Mouse (Mus musculus) frontal cortex, postnatal 14 days (tissue): ENCODE measurements at regions not wholly inside any gene's neighbourhood (a gene's known extent, or its start where the extent isn't known, plus 50 kb on each side); places are given as distances from the start of the nearest gene placed in this dataset.
A peak's percentile ranks its signal among the peaks of the same experiment; 100 is the strongest.

Experiments used
- DNase-seq, 2 experiments: peaks; one replicate each; pipeline ENCODE4 v3.0.0; 2022; ENCODE audit warnings: low spot score in 2 of 2

DNA sequence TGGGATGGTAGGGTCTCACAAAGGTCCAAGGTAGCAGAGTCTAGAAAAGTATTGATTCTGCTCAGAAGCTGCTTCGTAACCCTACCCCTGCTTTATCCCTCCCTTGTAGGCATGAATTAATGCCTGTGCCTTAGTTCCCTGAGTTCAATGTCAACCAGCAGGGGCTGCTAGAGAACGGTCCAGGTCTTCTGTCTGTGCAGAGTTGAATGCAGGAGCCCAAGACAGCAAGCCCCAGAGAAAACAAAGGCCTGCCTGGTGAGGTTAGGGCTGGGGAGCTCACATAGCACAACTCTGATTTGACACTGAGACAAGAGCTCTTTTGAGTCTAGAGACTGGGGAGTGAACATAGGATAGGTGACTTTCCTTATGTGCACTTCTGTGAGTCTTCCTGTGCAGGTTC is 56.6 kb downstream of the Olig3 start:
- DNase-seq, result no peak

DNA sequence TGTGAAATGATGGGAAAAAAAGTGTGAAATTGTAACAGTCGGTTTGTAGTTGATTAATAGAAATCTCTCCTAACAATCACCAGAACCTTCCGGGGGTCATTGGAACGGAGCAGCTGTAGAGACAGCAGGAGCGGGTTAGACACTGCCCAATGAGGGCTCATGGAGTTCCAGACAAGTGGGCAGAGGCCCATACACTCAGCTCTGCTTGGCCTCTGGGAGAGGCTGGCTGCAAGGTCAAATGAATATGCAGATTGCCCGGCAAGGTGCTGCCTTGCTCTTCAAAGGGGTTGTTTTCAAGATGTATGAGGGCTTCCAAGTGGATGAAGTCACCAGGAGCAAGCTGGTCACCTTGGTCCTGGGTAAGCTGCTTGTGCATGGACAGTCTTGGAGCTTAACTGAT is 57.6 kb downstream of the Olig3 start:
- no peak for DNase-seq

DNA sequence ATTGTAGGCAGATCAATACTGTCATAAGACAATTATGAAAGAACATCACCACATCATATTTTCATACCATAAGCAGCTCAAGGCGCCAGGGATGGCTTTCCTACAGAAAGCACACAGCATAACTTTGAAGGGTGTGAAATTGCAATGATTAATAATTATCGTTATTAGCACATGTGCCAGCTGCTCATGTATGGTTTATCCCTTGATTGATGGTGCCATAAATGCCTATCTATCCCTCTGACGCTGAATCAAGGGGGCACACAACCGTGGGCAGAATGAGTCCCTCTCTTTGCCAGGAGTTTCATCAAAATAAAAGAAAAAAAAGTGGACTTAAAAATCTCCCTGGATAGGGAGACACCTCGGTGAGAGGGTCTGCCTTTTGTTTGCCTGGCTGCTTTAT is 58.5 kb downstream of the Olig3 start:
- DNase-seq, result no peak

DNA sequence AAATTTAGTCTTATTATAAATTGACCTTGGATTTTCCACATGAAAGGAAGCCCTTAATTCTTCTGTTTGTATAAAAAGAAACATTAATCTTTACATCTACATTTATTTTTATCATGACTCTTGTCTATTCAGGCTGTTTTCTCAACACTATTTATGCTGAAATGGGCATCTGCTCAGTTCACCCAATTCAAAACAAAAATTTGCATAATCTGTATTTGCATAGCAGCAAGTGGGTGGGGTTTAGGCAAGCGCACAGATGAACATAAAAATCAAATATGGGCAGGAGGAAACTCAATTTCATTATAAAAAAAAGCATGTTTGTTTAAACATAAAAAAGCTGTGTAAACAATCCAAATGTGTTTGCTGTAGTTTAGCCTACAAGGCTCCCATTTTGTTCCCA is 67.7 kb downstream of the Olig3 start:
- DNase-seq, result no peak

DNA sequence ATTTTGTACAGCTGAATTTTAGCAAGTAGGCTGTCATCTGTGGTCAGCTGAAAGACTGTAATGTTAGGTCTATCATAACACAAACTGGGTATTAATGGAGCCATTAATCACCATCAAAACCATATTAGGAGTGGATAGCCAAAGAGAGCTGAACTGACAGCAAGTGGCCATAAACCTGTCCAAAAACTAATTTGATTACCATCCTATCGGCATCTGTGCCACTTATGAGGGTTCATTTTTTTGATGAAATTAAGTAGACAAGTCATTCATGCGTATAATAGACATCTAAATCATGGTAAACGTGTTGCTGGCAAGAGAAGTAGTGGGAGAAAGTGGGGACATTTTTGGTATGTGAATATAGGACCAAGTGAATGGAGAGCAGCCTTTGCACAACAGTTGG is 68.6 kb downstream of the Olig3 start:
- DNase-seq, result no peak

DNA sequence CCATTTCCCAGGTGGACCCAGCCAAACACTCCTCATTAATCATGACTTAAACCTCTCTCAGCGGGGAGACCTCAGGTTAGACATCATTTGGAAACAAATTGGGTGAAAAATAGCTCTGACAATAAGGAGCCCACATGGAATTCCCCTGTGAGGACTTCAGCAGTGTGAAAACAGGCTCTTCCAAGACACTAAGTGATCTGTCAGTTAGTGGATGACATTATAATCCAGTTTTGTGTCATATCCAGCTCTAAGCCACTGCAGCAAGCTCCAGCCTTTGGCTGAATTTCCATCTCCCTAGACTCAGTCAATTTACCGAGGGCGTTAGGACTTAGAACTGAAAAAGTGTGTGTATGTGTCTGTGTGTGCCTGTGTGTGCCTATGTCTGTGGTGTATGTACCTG is 70.5 kb downstream of the Olig3 start:
- DNase-seq, result no peak

- no peak for DNase-seq
These were observed 76.2 kb downstream of the Olig3 start for GRCm38 (mm10) chr10:19432515-19432914.

- no peak for DNase-seq
These were observed 78.3 kb downstream of the Olig3 start for GRCm38 (mm10) chr10:19434661-19435060.

GRCm38 (mm10) chr10:19441807-19442206 is 85.5 kb downstream of the Olig3 start:
- no peak for DNase-seq

DNA sequence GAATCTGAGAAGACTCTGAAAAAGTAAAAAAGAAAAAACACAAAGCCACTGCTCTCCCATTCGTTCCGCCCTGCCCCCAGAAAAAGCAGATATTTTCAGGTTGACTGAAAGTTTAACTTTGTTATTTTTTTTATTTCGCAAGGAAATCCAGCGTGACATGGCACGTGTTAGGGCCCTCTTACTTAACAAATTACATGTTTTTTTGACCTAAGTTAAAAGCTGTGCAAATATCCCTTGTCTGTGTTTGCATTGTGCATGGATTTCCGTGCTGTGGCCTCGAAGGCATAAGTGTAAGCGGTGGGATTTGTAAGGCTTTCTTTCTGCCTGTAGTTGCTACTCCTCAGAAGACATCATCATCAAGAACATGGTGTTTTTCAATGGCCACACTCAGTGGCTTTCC is 87.2 kb downstream of the Olig3 start:
- DNase-seq, result no peak

DNA sequence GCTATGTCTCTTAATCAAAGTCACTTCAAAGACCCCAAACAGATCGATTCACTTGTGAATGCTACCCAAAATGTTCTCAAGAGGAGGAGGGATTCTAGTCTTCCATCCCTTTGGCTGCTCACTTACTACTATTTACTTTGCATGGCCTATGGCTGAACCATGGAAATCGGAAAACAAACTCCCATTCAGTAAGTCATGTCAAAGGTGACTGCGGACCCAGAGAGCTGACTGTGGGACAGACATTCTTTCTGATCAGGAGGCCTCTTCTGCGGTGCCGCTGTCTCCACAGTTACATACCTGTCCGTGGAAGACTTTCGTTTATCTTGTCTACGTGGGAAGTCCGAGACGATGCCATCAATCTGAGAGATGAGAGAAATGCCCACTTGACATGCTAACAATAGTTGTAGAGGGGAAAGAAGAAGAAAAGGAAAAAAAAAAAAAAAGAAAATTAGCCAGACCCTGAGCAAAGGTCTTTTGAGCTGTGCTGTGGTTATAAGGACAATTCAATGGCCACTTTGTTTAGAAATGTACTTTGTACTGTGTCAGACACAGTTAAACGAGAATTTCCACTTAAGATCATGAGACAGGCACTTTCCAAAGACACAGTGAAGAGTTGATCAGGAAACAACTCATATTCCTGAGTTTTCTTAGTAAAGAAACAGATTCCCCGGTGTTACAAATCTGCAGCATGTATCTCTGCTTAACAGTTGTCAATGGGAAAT is 92.7 kb downstream of the Olig3 start:
- no peak for DNase-seq

- DNase-seq, result no peak
These were observed 102.7 kb downstream of the Olig3 start for GRCm38 (mm10) chr10:19459053-19459452.

GRCm38 (mm10) chr10:19459709-19460108 is 103.4 kb downstream of the Olig3 start:
- no peak for DNase-seq

DNA sequence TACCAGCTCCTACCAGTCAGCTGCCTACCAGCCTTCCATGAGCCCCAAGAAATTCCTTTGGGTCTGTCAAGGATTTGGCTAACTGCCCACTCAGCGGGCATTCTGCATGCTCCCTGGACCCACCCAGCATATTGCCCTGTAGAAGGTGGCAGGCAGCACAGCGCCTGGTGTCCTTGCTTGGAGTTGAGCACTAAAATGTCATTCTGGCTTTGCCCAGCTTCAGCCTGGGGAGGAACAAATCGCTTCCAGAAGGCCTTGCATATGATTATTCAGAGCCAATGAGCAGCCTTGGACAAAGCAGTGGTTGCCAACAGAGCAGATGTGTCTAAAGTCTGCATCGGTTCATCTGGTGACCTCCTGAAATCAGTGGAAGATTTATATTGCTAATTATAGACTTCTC is 103.8 kb downstream of the Olig3 start:
- no peak for DNase-seq

GRCm38 (mm10) chr10:19463800-19464199 is 107.5 kb downstream of the Olig3 start:
- DNase-seq, result no peak

DNA sequence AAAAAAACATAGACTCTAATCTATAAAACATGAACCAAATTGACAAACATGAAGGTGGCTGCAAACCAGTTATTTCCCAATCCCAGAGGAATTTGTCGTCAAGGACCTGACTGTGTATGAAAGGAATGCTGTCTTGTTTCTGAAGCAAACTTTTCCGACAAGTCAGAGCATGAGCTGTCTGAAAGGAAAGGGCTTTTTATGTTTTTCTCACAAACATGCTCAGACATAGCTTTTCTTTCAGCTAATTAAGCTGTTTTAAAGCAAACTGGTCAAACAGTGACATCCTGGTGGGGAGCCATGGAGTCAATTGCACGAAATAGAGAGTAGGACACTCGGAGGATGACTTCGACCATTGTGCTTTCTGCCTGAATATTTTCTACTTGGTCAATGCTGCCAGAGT is 108.2 kb downstream of the Olig3 start:
- no peak for DNase-seq

DNA sequence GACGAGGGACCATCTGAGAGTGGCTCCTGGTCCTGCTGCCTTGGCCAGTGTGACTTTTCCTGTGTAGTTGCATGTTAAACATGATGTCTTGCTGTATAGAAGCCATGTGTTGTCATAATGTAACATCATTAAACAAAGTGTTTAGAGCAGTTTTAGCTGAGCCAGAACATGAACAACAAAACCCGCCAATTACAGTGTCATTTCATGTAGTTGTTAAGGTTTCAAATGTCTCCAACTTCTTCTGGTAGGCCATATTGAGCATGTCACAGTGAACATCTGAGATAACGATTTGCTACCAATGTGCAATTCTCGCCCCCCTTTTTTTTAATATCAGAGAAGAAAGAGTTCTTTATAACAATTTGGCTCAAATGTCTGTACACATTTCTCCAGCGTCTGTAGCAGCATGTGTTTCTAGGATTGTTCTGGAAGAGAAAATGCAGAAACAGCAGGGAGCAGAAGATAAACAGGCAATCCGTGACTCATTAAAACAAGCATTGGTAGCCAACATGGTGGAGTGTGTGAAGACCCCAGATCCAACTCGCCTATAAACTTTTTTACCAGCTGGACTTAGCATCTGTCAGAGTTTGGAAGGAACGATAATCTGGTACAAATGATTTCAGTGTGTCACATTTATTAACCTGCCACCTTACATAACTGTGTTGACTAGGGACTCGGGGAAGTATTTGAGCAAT is 115.2 kb downstream of the Olig3 start:
- no peak for DNase-seq

DNA sequence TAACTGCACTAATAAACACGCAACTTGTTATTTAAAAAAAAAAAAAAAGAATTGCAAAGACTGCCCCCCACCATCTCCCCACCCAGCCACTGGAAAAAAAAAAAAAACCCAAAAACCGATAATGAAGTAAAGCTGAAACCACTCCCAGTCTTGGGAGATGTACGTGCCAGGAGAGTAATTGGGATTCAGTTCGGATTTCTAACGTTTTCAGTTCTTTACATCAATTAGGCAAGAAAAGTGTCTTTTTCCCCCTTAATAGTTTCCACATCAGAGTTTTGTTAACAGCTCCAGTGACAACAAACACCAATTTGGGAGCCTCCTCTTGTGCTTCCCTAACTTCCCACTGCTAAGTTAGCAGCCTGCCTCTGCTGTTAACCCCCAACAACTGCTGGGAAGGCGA is 115.7 kb downstream of the Olig3 start:
- no peak for DNase-seq

- DNase-seq, result no peak
These were observed 116.7 kb downstream of the Olig3 start for GRCm38 (mm10) chr10:19472949-19473535.

- DNase-seq, result no peak
These were observed 106.1 kb upstream of the Ifngr1 start for GRCm38 (mm10) chr10:19485537-19486135.

GRCm38 (mm10) chr10:19490500-19490899 is 101.2 kb upstream of the Ifngr1 start:
- DNase-seq, result no peak

GRCm38 (mm10) chr10:19491513-19492380 is 100.0 kb upstream of the Ifngr1 start:
- peak; percentile 11 to 55 for DNase-seq
